Mouse (Mus musculus) brown adipose tissue, adult 24 weeks (tissue): Measurements from ENCODE around the gene Ankrd9. TPM values are rescaled to one million over a fixed set of nuclear protein-coding genes. Genes with fewer than 3 reads are reported as not detected.

ENCODE experiments used
- H3K27ac ChIP-seq: fragments of 200-500 bp; replicated peaks from 2 replicates; pipeline ENCODE4 v1.5.1; 2012; ENCODE audit warnings: low read depth, mild to moderate bottlenecking, low read length
- H3K4me1 ChIP-seq: fragments of 200-500 bp; 2 replicates; pipeline ENCODE4 v1.6.1; 2012; ENCODE audit warnings: low read length, mixed read lengths; ENCODE audit not compliant: control insufficient read depth, insufficient read depth, insufficient read length
- H3K4me3 ChIP-seq: fragments of 200-500 bp; 2 replicates; pipeline ENCODE4 v1.5.1; 2012; ENCODE audit warnings: low read depth, mild to moderate bottlenecking, low read length, moderate library complexity; ENCODE audit not compliant: insufficient read depth
- polyA plus RNA-seq: library from polyadenylated mRNA; stranded (reverse); fragments of >200 nt; gene quantifications from 2 replicates; pipeline ENCODE4 v1.2.4, GENCODE M21; 2012; ENCODE audit not compliant: missing spikeins, insufficient read depth, insufficient read length

Gene Ankrd9
- 20.9 and 25.8 TPM in 2 replicates for polyA plus RNA-seq

GRCm38 (mm10) chr12:110978607-110979406, at the start of gene Ankrd9:
Gene Ankrd9, minus strand, starts transcription at chr12:110979040.
- Histone ChIP-seq H3K27ac (peak within 1 kb of the TSS; percentile 96), H3K4me1 (peaks cover 13% of the 10 kb centered on the region), H3K4me3 (peak within 1 kb of the TSS; percentile 68)

DNA sequence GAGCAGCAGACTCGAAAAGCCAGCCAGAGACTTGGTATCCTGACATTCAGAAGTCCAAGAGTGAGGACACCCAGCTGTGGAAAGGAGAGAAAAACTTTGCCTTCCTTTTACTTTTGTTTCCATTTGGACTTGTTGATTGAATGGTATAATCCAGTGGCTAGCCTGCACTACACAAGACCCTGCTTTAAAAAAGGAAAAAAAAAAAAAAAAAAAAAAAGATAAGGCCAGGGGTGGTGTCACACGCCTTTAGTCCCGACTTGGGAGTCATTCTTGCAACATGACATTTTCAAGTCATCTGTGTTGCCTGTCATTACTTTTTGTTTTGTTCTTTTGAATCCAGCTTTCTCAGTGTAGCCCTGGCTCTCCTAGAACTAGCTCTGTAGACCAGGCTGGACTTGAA, 42.7 kb upstream of the Ankrd9 start:
- no peak overlapping the region for H3K27ac ChIP-seq
- H3K4me1 ChIP-seq: no peaks in the 10 kb centered on the region
- no peak overlapping the region for H3K4me3 ChIP-seq

DNA sequence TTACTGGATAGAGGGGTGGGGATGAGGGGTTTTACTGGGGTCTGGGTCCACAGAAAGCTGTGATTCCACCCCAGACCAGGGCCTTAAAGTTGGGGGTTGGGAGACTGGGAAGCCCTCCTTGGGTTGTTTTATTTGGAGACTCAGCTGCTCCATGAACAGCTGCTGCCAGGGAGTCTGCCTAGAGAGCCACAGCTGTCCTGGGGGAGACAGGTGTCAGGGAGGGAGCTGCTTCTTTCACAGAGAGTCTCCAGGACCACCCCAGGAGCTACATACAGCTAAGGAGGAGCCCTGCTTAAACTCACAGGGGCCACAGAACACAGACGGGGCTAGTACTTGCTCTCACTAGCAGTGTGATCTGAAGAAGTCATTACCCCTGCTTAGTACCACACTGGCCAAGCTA, 42.3 kb upstream of the Ankrd9 start:
- Histone ChIP-seq H3K4me3 (no peak overlapping the region), H3K4me1 (no peaks in the 10 kb centered on the region), H3K27ac (no peak overlapping the region)

DNA sequence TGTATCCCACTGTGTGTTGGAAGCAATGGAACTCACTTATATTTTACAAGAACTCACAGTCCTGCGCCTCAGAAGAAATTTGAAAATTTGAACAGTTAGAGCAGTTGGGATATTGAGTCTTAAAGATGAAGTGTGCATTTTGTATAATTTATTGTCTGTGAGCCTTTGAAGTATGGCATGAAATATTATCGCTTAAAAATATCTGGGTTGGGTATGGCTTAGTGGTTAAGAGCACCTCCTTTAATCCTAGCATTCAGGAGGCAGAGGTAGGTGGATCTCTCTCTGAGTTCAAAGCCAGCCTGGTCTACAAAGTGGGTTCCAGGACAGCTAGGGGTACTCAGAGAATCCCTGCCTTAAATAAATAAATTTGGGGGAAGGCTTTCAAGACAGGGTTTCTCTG, 40.2 kb upstream of the Ankrd9 start:
- Histone ChIP-seq H3K4me1 (no peaks in the 10 kb centered on the region), H3K27ac (no peak overlapping the region)

DNA sequence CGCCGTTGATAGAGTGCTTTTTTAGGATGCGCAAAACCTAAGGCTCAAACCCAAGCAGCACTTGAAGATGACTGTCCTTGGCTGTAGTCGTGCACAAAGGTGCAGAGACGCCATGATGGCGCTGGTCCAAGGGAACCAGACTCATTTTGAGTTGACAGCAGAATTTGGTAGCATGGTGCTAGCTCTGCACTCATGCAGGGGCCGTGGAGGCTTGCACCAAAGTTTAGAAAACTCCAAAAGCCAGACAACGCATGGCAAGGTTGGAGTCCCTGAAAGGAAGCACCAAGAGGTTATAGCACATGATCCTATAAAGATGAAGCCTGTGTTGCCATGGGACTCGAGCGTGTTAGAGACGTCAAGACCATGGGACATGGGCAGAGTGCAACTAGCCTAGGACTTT, 39.2 kb upstream of the Ankrd9 start:
- Histone ChIP-seq H3K27ac (no peak overlapping the region), H3K4me1 (no peaks in the 10 kb centered on the region), H3K4me3 (no peak overlapping the region)

More for the DNA sequence above, 40.2 kb upstream of the Ankrd9 start:
- no peak overlapping the region for H3K4me3 ChIP-seq

- Histone ChIP-seq H3K4me3 (no peak overlapping the region), H3K4me1 (no peaks in the 10 kb centered on the region), H3K27ac (no peak overlapping the region)
These were observed 38.0 kb upstream of the Ankrd9 start for GRCm38 (mm10) chr12:111016807-111017206.

- peaks cover 18% of the 10 kb centered on the region for H3K4me1 ChIP-seq
- H3K27ac ChIP-seq: no peak overlapping the region
- no peak overlapping the region for H3K4me3 ChIP-seq
These were observed 30.9 kb upstream of the Ankrd9 start for GRCm38 (mm10) chr12:111009615-111010257.

GRCm38 (mm10) chr12:111008500-111009490, 30.0 kb upstream of the Ankrd9 start:
- Histone ChIP-seq H3K4me3 (no peak overlapping the region), H3K4me1 (peaks cover 18% of the 10 kb centered on the region), H3K27ac (peak overlapping the region; percentile 71)

DNA sequence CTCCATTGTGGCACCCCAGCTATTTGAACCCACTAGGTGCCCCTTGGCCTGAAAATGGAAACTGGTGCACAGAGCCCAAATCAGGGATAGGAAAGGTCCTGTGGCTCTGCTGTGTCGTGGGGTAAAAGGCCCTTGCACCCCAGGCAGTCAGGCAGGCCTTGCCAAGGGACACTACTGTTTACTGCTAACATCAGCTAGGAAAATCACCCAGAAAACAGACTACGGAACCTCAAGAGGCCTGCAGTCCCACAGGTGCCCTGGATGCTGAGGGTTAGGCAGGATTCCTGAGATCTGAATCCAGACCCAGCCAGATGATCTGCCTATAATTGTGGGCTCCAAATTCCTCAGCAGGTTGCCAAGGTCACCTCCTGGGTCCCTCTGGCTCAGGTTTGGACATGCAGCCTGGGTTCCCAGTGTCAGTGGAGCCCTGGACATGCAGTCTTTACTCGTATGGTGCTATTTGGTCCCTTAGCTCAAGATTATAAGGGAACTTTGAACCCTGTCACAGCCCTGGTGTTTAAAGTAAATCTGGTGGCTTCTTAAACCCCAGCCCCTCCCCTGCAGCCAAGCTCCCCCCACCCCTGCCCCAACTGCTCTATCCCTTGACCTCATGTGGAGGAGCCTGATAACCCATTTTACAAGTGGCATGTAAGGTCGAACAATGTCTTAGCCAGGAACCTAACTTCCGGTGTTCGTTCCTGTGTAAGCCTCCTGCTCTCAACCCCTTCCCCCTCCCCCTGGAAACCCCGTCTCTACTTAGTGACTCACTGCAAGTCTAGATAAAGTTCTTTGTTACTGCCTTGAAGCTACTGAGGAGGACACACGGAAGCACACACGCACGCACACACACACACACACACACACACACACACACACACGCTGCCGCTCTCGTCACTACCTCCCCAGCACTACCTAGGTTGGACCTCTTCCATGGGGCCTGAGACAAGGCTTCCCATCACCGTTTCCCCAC, 28.6 kb upstream of the Ankrd9 start:
- Histone ChIP-seq H3K4me1 (peaks cover 18% of the 10 kb centered on the region), H3K27ac (peak overlapping the region; percentile 71), H3K4me3 (no peak overlapping the region)

DNA sequence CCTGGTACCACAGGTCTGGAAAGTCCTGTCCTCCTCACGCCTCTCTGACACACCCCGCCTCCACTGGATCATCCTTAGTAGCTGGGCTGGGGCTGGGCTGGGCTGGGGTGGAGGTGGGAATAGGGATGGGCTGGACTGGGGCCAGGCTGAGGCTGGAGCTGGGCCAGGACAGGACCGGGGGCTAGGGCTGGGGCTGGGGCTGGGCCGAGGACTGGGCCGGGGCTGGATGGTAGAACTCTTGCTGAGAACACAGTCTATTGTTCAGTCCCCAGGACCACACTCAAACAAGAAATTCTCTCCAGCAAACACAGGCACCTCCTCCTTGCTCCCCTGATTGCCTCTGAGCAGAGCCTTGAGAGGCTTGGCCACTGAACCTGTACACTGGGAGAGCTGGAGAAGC, 27.5 kb upstream of the Ankrd9 start:
- Histone ChIP-seq H3K27ac (no peak overlapping the region; the same call in 1 of the 2 replicates), H3K4me1 (peaks cover 18% of the 10 kb centered on the region), H3K4me3 (no peak overlapping the region)

- H3K27ac ChIP-seq: no peak overlapping the region
- peaks cover 18% of the 10 kb centered on the region for H3K4me1 ChIP-seq
These were observed 27.0 kb upstream of the Ankrd9 start for GRCm38 (mm10) chr12:111005803-111006202.

DNA sequence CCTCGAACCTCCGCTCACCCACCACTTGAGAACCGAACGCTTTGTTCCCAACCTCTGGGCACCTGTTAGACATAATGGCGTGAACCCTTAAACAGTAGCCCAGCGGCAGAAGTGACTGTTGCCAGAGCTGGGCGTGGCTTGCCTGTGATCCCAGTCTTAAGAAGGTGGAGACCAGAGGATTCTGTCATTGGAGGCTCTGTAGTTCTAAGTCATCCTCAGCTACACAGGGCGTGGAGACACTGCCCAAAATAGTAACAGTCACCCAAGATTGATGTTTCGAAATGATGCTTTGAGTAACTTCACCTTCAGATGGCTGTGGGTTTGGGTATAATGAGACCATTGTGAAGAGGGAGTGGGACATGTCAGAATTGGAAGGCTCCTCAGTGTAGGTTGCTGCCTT, 25.3 kb upstream of the Ankrd9 start:
- H3K4me3 ChIP-seq: no peak overlapping the region
- no peak overlapping the region for H3K27ac ChIP-seq
- H3K4me1 ChIP-seq: peaks cover 15% of the 10 kb centered on the region

More at GRCm38 (mm10) chr12:111005803-111006202, 27.0 kb upstream of the Ankrd9 start:
- H3K4me3 ChIP-seq: no peak overlapping the region

GRCm38 (mm10) chr12:111000956-111001355, 22.1 kb upstream of the Ankrd9 start:
- H3K4me1 ChIP-seq: no peaks in the 10 kb centered on the region
- H3K4me3 ChIP-seq: no peak overlapping the region
- H3K27ac ChIP-seq: no peak overlapping the region

GRCm38 (mm10) chr12:110999820-111000219, 21.0 kb upstream of the Ankrd9 start:
- no peak overlapping the region for H3K4me3 ChIP-seq
- no peak overlapping the region for H3K27ac ChIP-seq
- no peaks in the 10 kb centered on the region for H3K4me1 ChIP-seq
